Mouse (Mus musculus): ENCODE results near the gene Kat14. TPM values are rescaled to one million over a fixed set of nuclear protein-coding genes. Genes with fewer than 3 reads are reported as not detected.

The Kat14 gene
- 31.2 and 37.0 TPM in 2 replicates for polyA plus RNA-seq (2014; fragmentation: Nextera tagmentation; extraction: Ambion mirVana)

DNA sequence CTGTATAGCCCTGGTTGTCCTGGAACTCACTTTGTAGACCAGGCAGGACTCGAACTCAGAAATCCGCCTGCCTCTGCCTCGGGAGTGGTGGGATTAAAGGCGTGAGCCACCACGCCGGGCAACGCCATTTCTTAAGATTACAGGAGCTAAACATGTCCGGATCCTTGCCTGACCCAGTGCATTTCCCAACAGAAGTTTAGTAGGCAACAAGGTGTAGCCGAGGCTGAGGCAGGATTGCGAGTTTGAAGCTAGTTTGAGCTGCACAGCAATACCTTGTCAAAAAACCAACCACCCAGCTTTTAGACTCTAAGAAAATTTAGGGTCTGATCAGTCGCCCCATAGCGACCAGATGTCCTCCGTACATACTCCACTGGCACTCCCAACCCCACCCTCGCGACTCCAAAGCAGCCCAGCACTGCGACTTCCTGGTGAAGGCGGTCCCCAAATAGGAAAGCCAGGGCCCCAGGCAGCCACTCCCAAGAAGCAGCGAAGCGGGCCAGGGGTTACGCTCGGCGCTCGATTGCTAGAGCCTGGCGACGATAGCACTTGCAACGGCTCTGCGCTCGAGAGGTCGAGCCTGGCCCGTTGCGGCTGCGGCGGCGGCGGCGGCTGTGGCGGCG lies at the start of gene Kat14, which contains the start of gene Pet117:
Kat14 (plus strand) TSS at position 584 of the 620 bp plus-strand sequence.
Pet117 (plus strand) TSS at position 597 of the 620 bp plus-strand sequence.
- Histone ChIP-seq H3K36me3 (ENCODE audit: control insufficient read depth, insufficient read depth, low read length) (peaks cover 7% of the 10 kb centered on the region), H3K27ac (ENCODE audit: low read length) (peak within 1 kb of the TSS; percentile 89), H3K4me1 (ENCODE audit: control insufficient read depth, insufficient read depth, low read length) (peaks cover 7% of the 10 kb centered on the region; the same call in 1 of the 2 replicates), H3K27me3 (ENCODE audit: control insufficient read depth, insufficient read depth, low read length) (no peaks in the 10 kb centered on the region), H3K9me3 (ENCODE audit: control insufficient read depth, low read depth, low read length) (no peaks in the 10 kb centered on the region), H3K9ac (replicated peaks; ENCODE audit: low read depth, low read length) (peak within 1 kb of the TSS; percentile 59), H3K4me2 (replicated peaks; ENCODE audit: low read depth, low read length) (peak within 1 kb of the TSS; percentile 86), H3K4me3 (ENCODE audit: low read depth, low read length) (peak within 1 kb of the TSS; percentile 59)
- peak; percentile 97 for ATAC-seq (ENCODE audit: insufficient number of reproducible peaks, insufficient read depth, low FRiP score, low read depth)
- 5% methylated on average over 38 of the region's 38 CpGs for WGBS

DNA sequence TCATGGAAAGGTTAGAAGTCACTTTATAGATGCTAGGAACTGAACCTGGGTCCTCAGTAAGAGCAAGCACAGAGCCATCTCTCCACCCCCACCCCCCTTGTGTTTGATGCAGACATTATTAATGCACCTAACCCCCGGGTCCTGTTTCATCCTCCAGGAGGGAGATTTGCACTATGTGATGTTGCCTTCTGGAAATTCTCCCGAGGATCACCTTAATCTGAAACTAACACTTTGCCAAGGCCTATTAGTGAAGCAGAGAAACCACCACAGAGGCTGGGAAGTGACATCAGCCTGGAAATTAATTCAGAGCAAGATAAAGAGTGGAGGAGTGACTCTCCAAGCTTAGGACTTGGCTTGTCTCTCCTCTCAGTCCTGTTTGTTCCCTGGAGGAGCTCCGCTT lies 44.6 kb upstream of the Kat14 start:
- H3K27me3 ChIP-seq (ENCODE audit: control insufficient read depth, insufficient read depth, low read length) = 0 out of 2 replicates have a peak, but pooled peaks cover under 1% of the 10 kb centered on the region
- no peak overlapping the region for H3K9ac ChIP-seq (replicated peaks; ENCODE audit: low read depth, low read length)
- H3K36me3 ChIP-seq (ENCODE audit: control insufficient read depth, insufficient read depth, low read length) = no peaks in the 10 kb centered on the region
- no peak overlapping the region for H3K4me2 ChIP-seq (replicated peaks; ENCODE audit: low read depth, low read length)
- ATAC-seq (ENCODE audit: insufficient number of reproducible peaks, insufficient read depth, low FRiP score, low read depth) = no peak
- WGBS = 62% methylated on average over 3 of the region's 3 CpGs
- H3K4me1 ChIP-seq (ENCODE audit: control insufficient read depth, insufficient read depth, low read length) = no peaks in the 10 kb centered on the region
- H3K4me3 ChIP-seq (ENCODE audit: low read depth, low read length) = no peak overlapping the region
- no peak overlapping the region for H3K27ac ChIP-seq (ENCODE audit: low read length)
- H3K9me3 ChIP-seq (ENCODE audit: control insufficient read depth, low read depth, low read length) = no peaks in the 10 kb centered on the region

DNA sequence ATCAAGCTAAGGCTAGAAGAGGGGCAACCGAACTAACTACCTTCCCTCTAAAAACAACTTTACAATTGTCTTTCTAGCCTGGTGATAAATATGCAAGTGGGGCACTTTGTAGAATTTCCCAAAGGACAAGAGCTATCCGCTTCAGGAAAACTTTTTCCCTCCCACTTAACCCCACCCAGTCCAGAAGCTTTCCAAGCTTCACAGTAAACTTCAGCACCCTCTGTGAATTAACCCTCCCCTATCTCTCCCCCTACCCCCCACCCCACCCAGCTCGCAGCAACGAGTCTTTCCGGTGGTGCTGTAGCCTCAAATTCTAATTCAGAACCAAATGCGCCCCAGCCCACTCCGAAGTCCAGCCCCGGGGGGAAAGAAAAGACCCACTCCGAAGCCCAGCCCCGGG lies 39.3 kb upstream of the Kat14 start:
- Histone ChIP-seq H3K27me3 (ENCODE audit: control insufficient read depth, insufficient read depth, low read length) (peaks cover 26% of the 10 kb centered on the region), H3K9me3 (ENCODE audit: control insufficient read depth, low read depth, low read length) (no peaks in the 10 kb centered on the region), H3K27ac (ENCODE audit: low read length) (no peak overlapping the region), H3K4me3 (ENCODE audit: low read depth, low read length) (peak overlapping the region; percentile 50; the same call in 1 of the 2 replicates), H3K9ac (replicated peaks; ENCODE audit: low read depth, low read length) (no peak overlapping the region), H3K36me3 (ENCODE audit: control insufficient read depth, insufficient read depth, low read length) (no peaks in the 10 kb centered on the region), H3K4me2 (replicated peaks; ENCODE audit: low read depth, low read length) (peak overlapping the region; percentile 93), H3K4me1 (ENCODE audit: control insufficient read depth, insufficient read depth, low read length) (peaks cover 15% of the 10 kb centered on the region; the same call in 1 of the 2 replicates)
- WGBS = 7% methylated on average over 8 of the region's 10 CpGs
- ATAC-seq (ENCODE audit: insufficient number of reproducible peaks, insufficient read depth, low FRiP score, low read depth) = no peak

DNA sequence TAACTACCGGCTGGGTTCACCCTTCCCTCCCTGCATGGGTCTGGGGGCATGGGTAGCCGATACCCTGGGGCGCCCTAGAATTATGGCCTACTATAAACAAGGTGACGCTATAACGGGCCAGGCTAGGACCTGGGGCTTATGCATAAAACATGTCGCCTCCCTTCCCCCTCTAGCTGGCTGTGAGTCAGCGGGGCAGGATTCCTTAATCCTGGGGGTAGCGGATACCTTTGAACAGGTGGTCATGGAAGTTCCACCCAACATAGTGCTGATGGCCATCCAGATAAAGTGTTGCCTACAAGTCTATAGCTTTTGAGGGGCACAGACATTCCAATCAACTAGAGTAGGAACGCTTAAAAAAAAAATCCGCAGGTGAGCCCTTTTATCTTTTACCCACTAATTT lies 38.8 kb upstream of the Kat14 start:
- Histone ChIP-seq H3K9ac (replicated peaks; ENCODE audit: low read depth, low read length) (no peak overlapping the region), H3K4me1 (ENCODE audit: control insufficient read depth, insufficient read depth, low read length) (peaks cover 15% of the 10 kb centered on the region; the same call in 1 of the 2 replicates), H3K36me3 (ENCODE audit: control insufficient read depth, insufficient read depth, low read length) (no peaks in the 10 kb centered on the region), H3K27ac (ENCODE audit: low read length) (no peak overlapping the region), H3K4me2 (replicated peaks; ENCODE audit: low read depth, low read length) (peak overlapping the region; percentile 93), H3K9me3 (ENCODE audit: control insufficient read depth, low read depth, low read length) (no peaks in the 10 kb centered on the region), H3K27me3 (ENCODE audit: control insufficient read depth, insufficient read depth, low read length) (peaks cover 28% of the 10 kb centered on the region), H3K4me3 (ENCODE audit: low read depth, low read length) (peak overlapping the region; percentile 50; the same call in 1 of the 2 replicates)
- no peak for ATAC-seq (ENCODE audit: insufficient number of reproducible peaks, insufficient read depth, low FRiP score, low read depth)
- WGBS = 2% methylated on average over 10 of the region's 10 CpGs

DNA sequence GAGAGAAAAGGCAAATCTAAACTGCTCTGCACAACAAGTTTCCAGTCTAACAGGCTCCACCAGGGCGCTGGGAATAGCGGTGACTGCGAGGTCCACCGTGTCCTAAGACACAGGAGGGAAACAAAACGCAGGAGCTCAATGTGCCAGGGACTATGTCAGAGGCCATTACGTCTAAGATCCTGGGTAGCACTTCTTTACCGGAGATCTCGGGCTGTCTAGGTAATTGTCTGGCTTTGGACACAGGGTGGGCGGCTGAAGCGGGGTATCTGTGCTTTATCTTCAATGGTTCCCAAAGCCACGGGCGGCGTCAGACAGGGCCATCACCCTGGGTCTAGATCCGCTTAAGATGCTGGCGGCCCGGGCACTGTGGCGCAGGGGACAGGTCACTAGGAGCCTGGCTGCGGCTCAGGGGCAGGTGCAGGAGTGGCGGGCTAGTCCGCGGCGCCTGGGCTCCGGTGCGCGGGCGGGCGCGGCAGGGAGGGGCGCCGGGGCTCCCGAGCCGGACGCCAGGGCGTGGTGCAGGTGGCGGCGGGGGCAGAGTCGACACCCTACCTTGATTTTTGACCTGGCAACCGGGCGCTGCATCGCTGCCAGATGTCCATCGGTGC lies 38.3 kb upstream of the Kat14 start:
- peak; percentile 50; the same call in 1 of the 2 replicates for ATAC-seq (ENCODE audit: insufficient number of reproducible peaks, insufficient read depth, low FRiP score, low read depth)
- Histone ChIP-seq H3K27me3 (ENCODE audit: control insufficient read depth, insufficient read depth, low read length) (peaks cover 28% of the 10 kb centered on the region), H3K4me1 (ENCODE audit: control insufficient read depth, insufficient read depth, low read length) (peaks cover 15% of the 10 kb centered on the region; the same call in 1 of the 2 replicates), H3K4me3 (ENCODE audit: low read depth, low read length) (peak overlapping the region; percentile 50), H3K27ac (ENCODE audit: low read length) (no peak overlapping the region), H3K4me2 (replicated peaks; ENCODE audit: low read depth, low read length) (peak overlapping the region; percentile 93), H3K36me3 (ENCODE audit: control insufficient read depth, insufficient read depth, low read length) (no peaks in the 10 kb centered on the region), H3K9me3 (ENCODE audit: control insufficient read depth, low read depth, low read length) (no peaks in the 10 kb centered on the region), H3K9ac (replicated peaks; ENCODE audit: low read depth, low read length) (peak overlapping the region; percentile 38; the same call in 1 of the 2 replicates)
- 2% methylated on average over 33 of the region's 41 CpGs for WGBS

DNA sequence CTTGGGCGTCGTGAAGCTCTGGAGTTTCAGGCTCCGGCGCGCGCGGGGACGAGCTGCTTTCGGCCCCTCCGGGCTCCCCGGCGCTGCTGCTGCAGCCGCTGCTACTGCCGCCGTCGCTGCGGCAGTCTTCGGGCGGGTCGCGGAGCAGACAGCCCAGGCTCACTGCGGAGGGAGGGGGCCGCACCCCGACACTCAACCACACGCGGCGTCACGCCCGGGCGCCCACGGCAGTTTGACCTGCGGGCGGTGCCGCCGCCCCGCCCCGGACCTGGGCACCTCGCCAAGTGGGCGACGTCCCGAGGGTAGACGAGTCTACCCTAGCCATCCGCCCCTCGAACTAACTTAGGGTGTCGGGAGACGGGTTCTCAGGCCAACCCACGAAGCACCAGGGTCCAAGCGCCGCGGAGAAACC lies 37.8 kb upstream of the Kat14 start:
- Histone ChIP-seq H3K9me3 (ENCODE audit: control insufficient read depth, low read depth, low read length) (no peaks in the 10 kb centered on the region), H3K4me2 (replicated peaks; ENCODE audit: low read depth, low read length) (peak overlapping the region; percentile 93), H3K4me1 (ENCODE audit: control insufficient read depth, insufficient read depth, low read length) (peaks cover 15% of the 10 kb centered on the region; the same call in 1 of the 2 replicates), H3K9ac (replicated peaks; ENCODE audit: low read depth, low read length) (peak overlapping the region; percentile 38; the same call in 1 of the 2 replicates), H3K4me3 (ENCODE audit: low read depth, low read length) (peak overlapping the region; percentile 50), H3K27me3 (ENCODE audit: control insufficient read depth, insufficient read depth, low read length) (peaks cover 28% of the 10 kb centered on the region), H3K36me3 (ENCODE audit: control insufficient read depth, insufficient read depth, low read length) (no peaks in the 10 kb centered on the region), H3K27ac (ENCODE audit: low read length) (no peak overlapping the region; the same call in 1 of the 2 replicates)
- 1% methylated on average over 50 of the region's 50 CpGs for WGBS
- ATAC-seq (ENCODE audit: insufficient number of reproducible peaks, insufficient read depth, low FRiP score, low read depth) = peak; percentile 21; the same call in 1 of the 2 replicates

DNA sequence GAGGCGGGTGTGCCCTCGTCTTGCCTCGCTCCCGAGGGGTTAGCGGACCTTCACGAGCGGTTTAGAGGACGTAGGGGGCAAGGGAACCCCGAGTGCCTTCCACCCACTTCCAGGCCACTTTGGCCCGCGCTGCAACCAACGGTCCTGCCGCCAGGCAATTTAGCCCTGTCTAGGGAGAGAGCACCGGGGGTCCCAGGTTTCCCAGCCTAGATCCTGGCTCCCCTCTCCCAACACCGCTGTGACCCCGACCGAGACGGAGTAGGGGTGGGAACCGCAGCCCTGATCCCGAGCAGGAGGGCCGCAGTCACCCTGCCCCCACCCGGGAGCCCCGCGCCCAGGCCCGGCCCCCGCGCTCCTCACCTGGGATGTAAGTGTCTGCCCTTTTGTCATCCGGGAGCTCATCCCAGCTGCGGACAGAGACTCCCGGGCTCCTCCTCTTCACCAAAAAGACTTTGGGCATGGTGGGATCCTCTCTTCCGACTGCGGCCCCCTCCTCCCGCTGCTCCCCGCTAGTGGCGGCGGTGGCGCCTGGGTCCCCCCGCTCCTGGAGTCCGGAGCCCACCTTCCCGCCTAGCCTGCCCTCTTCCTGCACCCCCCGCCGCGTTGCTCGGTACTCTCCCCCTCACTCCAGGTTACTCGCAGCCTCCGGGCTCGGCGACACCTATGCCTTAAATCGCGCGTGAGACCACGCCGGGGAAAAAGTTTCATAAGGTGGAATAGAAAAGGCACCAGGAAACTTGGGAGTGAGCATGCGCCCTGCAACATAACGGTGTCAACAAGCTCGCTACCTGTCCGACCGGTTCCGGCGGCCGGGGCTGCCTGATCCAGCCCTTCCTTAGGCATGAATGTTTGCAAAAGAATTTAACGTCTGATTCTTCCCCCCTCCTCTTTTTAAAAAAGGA lies 37.1 kb upstream of the Kat14 start, which contains the start of gene Ovol2:
Ovol2 (minus strand) TSS at position 746 of the 902 bp plus-strand sequence.
- under 1% methylated on average over 57 of the region's 62 CpGs for WGBS
- Histone ChIP-seq H3K27ac (ENCODE audit: low read length) (peak within 1 kb of the TSS; percentile 34), H3K4me3 (ENCODE audit: low read depth, low read length) (peak within 1 kb of the TSS; percentile 50), H3K27me3 (ENCODE audit: control insufficient read depth, insufficient read depth, low read length) (peaks cover 28% of the 10 kb centered on the region), H3K9me3 (ENCODE audit: control insufficient read depth, low read depth, low read length) (no peaks in the 10 kb centered on the region), H3K4me1 (ENCODE audit: control insufficient read depth, insufficient read depth, low read length) (peaks cover 15% of the 10 kb centered on the region; the same call in 1 of the 2 replicates), H3K36me3 (ENCODE audit: control insufficient read depth, insufficient read depth, low read length) (no peaks in the 10 kb centered on the region), H3K4me2 (replicated peaks; ENCODE audit: low read depth, low read length) (peak within 1 kb of the TSS; percentile 93), H3K9ac (replicated peaks; ENCODE audit: low read depth, low read length) (peak within 1 kb of the TSS; percentile 38; the same call in 1 of the 2 replicates)
- ATAC-seq (ENCODE audit: insufficient number of reproducible peaks, insufficient read depth, low FRiP score, low read depth) = peak; percentile 64; the same call in 1 of the 2 replicates

DNA sequence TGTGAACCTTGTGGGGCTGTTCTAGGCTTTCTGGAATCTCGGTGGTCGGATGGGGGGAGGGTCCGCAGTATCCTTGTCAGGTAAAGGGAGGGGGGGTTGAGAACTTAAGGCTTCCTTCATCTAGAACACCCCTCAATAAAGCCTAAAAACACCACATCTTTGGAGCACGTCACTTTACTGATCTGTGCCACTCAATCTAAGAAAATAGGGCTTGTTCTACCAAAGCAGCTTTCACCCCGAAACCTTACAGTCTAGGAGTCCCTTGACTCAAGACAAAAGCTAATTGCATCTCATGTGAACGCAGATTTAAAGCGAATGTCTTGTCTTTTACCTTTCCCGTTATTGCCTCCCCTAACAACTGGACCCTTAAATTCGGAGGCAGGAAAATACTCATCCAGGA lies 36.3 kb upstream of the Kat14 start:
- H3K27ac ChIP-seq (ENCODE audit: low read length) = no peak overlapping the region
- H3K4me2 ChIP-seq (replicated peaks; ENCODE audit: low read depth, low read length) = peak overlapping the region; percentile 93
- H3K9me3 ChIP-seq (ENCODE audit: control insufficient read depth, low read depth, low read length) = no peaks in the 10 kb centered on the region
- WGBS = 4% methylated on average over 9 of the region's 9 CpGs
- no peaks in the 10 kb centered on the region for H3K36me3 ChIP-seq (ENCODE audit: control insufficient read depth, insufficient read depth, low read length)
- H3K4me1 ChIP-seq (ENCODE audit: control insufficient read depth, insufficient read depth, low read length) = peaks cover 15% of the 10 kb centered on the region; the same call in 1 of the 2 replicates
- peak overlapping the region; percentile 50 for H3K4me3 ChIP-seq (ENCODE audit: low read depth, low read length)
- no peak overlapping the region for H3K9ac ChIP-seq (replicated peaks; ENCODE audit: low read depth, low read length)
- ATAC-seq (ENCODE audit: insufficient number of reproducible peaks, insufficient read depth, low FRiP score, low read depth) = no peak
- H3K27me3 ChIP-seq (ENCODE audit: control insufficient read depth, insufficient read depth, low read length) = peaks cover 28% of the 10 kb centered on the region
